Mouse (Mus musculus): Measurements from ENCODE around the gene Slc25a47. TPM values are rescaled to one million over a fixed set of nuclear protein-coding genes. Genes with fewer than 3 reads are reported as not detected.

Gene Slc25a47
- polyA plus RNA-seq, 1 experiment from 2014 or later: 9.8 TPM

- Histone ChIP-seq H3K9me3 (no peaks in the 10 kb centered on the region), H3K27me3 (ENCODE audit: poor library complexity, severe bottlenecking) (peaks cover 17% of the 10 kb centered on the region), H3K4me1 (peaks cover 33% of the 10 kb centered on the region), H3K27ac (no peak overlapping the region), H3K36me3 (replicated peaks) (no peaks in the 10 kb centered on the region), H3K4me3 (no peak overlapping the region)
- 80% methylated on average over 12 of the region's 12 CpGs for WGBS
- DNase-seq (ENCODE audit: extremely low spot score, low spot score): no peak
Measured at GRCm38 (mm10) chr12:108906398-108906797, 70.6 kb downstream of the Slc25a47 start.

MicroRNAs within 50 kb of the gene (microRNA counts, 519-probe panel; counts per million panel counts)
- microRNA mmu-miR-345-3p (341 counts per million, percentile 65 among the panel's probes with 10 or more counts), microRNA mmu-miR-345-5p (341 counts per million, percentile 65 among the panel's probes with 10 or more counts)

Small RNA genes within 50 kb of the gene (microRNA-seq; reads per million reads assigned to microRNA genes)
- gene Mir345: 167 reads per million, percentile 52 among the genes with 10 or more reads in this experiment

Other genes starting within 250 kb of the Slc25a47 start
- 1.1 and 1.7 TPM in 2 replicates for gene Degs2, start 133.7 kb upstream of the Slc25a47 start, polyA plus RNA-seq (2016; fragmentation: Nextera tagmentation; extraction: Ambion mirVana)
- gene Yy1, start 43.1 kb upstream of the Slc25a47 start, polyA plus RNA-seq (2016; fragmentation: Nextera tagmentation; extraction: Ambion mirVana): 15.1 and 15.4 TPM in 2 replicates
- gene Slc25a29, start 163 bp upstream of the Slc25a47 start, polyA plus RNA-seq (2016; fragmentation: Nextera tagmentation; extraction: Ambion mirVana): 11.7 and 12.1 TPM in 2 replicates
- 9.4 and 9.9 TPM in 2 replicates for gene Wdr25, start 57.6 kb downstream of the Slc25a47 start, polyA plus RNA-seq (2016; fragmentation: Nextera tagmentation; extraction: Ambion mirVana)
- gene Wars, start 58.1 kb downstream of the Slc25a47 start, polyA plus RNA-seq (2016; fragmentation: Nextera tagmentation; extraction: Ambion mirVana): 152 and 157 TPM in 2 replicates
- 2.2 and 2.3 TPM in 2 replicates for gene Begain, start 232.2 kb downstream of the Slc25a47 start, polyA plus RNA-seq (2016; fragmentation: Nextera tagmentation; extraction: Ambion mirVana)

All from forebrain, embryonic 10.5 days (tissue).